Mouse (Mus musculus) left cerebral cortex, postnatal 36 days (tissue): ENCODE results near the gene Pwwp2a. TPM values are rescaled to one million over a fixed set of nuclear protein-coding genes. Genes with fewer than 3 reads are reported as not detected.

Experiments used
- DNase-seq, 2 experiments: peaks; one replicate each; pipeline ENCODE4 v3.0.0; 2021 to 2022; ENCODE audit warnings: low spot score in 2 of 2, mixed read lengths in 1 of 2
- intact Hi-C: fragments of 180-260 bp; cut with DNase I; formaldehyde crosslinking; loops from one replicate; pipeline ENCODE4 v1.15.1; 2025
- total RNA-seq, 2 experiments: library from RNA; stranded (reverse); gene quantifications; 2 replicates each; pipeline ENCODE4 v1.2.3; 2021

The Pwwp2a gene
- total RNA-seq, result 10 to 100 TPM; 56.5 to 62.4 TPM

GRCm38 (mm10) chr11:43681472-43682414, at the start of gene Pwwp2a:
Pwwp2a (plus strand) TSS chr11:43681998.
- DNase-seq, result peak; percentile 98 to 99
- intact Hi-C loops, result loop anchor here (5.0 to 10.0 kb wide), 2 partner anchors 49 to 157 kb away; partner anchors contain the start of gene Ccnjl

GRCm38 (mm10) chr11:43632566-43632965, 49.2 kb upstream of the Pwwp2a start:
- intact Hi-C loops, result loop anchor here (5.0 kb wide), 1 partner anchor 50 kb away; the partner anchor contains the start of gene Pwwp2a
- DNase-seq, result peak; percentile 19 to 32

DNA sequence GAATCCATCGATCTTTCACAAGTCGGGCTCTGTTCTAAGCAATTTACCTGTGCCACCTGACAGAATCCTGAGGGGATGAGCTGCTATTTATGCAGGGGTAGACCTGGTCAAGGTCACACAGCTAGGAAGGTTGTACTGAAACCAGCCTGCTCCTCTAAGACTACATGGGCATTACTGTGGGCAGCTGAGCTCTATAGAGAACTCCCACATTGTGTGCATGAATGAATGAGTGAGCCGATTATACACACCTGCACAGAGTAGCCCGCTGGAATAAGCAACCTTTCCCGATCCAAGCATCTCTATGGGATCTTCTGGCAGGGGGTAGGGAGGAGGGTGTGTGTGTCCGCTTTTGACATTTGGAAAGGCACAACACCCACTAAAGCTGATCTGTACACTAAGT, 48.6 kb upstream of the Pwwp2a start:
- no peak for DNase-seq
- intact Hi-C loops, result loop anchor here (5.0 kb wide), 1 partner anchor 49 kb away; the partner anchor contains the start of gene Pwwp2a

DNA sequence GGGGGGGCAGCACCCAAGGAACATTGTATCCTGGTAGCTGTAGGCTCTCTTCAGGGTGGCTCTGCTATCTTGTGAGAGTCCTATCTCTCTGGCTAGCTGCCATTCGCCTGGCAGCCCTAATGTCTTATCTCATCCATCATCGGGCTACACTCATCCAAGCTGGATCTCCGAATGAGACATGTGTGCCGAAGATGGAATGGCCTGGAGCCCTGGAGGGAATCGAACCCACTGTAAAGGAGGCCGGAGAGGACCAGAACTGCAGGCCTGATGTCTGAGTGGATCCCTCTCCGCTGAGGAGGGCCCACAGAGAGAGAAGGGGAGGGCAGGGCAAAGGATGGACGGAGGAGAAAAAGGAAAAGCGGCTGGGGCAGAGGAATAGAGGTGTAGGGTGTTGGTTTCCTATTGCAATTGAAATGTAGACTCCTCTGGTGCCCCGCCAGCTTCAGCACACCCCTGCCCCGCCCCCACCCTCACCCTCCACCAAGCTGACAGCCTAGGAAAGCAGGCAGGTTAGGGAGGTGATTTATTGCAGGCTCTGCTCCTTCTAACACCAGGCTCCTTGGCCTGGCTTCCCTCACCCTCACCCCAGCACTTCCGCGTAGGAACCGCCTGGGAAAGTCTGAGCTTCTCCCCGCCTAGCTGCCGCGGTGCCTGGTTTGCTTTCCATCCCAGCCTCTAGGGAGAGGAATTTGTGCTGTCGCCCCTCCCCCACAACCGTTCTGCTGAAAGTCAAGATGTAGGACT, 48.0 kb upstream of the Pwwp2a start:
- DNase-seq, result peak; percentile 46 to 47
- intact Hi-C loops, result loop anchor here (5.0 kb wide), 1 partner anchor 48 kb away; the partner anchor contains the start of gene Pwwp2a

DNA sequence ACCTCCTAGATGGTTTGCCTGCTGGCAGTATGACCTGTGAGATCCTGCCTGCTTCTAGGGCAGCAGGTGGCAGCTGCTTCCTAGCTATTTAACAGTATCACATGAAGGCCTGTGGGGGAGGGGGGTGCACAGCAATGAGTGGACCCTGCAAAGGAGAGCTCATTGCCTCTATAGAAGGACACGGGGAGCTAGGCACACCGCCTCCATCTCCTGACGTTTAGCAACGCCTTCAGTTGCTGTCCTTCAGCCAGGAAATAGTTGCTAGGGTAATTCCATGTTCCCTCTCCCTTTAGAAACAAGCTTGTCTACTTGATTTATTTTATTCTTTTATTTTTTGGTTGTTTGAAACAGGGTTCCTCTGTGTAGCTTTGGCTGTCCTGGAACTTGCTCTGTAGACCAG, 45.0 kb upstream of the Pwwp2a start:
- DNase-seq, result peak; percentile 17 to 26

DNA sequence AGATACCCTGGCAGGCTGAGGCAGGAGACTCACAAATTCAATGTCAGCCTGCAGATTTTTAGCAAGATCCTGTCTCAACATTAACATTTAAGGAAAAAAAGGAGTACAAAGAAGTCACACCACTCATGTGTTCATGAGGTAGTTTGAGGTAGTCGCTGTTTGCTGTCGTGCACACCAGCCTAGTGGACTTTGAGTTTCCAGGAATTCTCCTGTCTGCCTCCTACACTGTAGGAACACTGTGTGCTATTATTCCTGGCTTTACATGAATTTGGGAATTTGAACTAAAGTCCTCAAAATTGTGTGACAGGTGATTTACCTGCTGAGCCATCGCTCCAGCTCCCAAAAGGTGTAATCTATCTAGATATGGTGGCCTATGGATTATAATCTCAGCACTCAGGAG, 43.3 kb upstream of the Pwwp2a start:
- DNase-seq, result no peak
- intact Hi-C loops, result no loop called here

More for the DNA sequence above, 45.0 kb upstream of the Pwwp2a start:
- intact Hi-C loops, result no loop called here

DNA sequence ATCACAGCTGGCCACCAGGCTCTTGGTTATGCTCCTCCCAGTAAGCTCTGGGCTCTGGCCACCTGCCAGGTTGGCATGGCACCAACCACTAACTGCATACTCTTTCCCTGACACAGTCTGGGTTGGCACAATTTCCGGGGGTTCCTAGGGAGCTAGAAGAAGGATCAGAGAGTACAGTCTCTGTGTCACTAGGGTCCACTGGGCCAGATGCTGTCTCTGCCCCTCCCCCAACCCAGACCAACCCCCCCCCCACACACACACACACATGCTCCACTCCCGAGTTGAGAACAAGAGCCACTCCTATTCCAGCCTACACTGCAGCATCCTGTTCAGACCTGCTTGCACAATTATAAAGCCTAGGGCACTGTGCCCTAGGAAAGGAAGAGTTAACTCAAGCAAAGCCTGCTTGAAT, 38.6 kb upstream of the Pwwp2a start:
- intact Hi-C loops, result no loop called here
- DNase-seq, result peak; percentile 47 to 59

GRCm38 (mm10) chr11:43645286-43645685, 36.5 kb upstream of the Pwwp2a start:
- no peak for DNase-seq
- intact Hi-C loops, result no loop called here

- intact Hi-C loops, result no loop called here
- no peak for DNase-seq
Observed at GRCm38 (mm10) chr11:43653051-43653475, 28.7 kb upstream of the Pwwp2a start.

GRCm38 (mm10) chr11:43656464-43656863, 25.3 kb upstream of the Pwwp2a start:
- DNase-seq, result no peak
- intact Hi-C loops, result no loop called here

- intact Hi-C loops, result no loop called here
Observed at GRCm38 (mm10) chr11:43658010-43658409, 23.8 kb upstream of the Pwwp2a start.

GRCm38 (mm10) chr11:43667038-43667745, 14.6 kb upstream of the Pwwp2a start:
- DNase-seq, result no peak
- intact Hi-C loops, result no loop called here

More at GRCm38 (mm10) chr11:43658010-43658409, 23.8 kb upstream of the Pwwp2a start:
- DNase-seq, result no peak

- intact Hi-C loops, result loop anchor here (5.0 to 10.0 kb wide), 2 partner anchors 50 to 158 kb away; partner anchors contain the start of gene Ccnjl
- DNase-seq, result peak; percentile 56 to 77
Observed at GRCm38 (mm10) chr11:43682415-43683217, 818 bp downstream of the Pwwp2a start.

DNA sequence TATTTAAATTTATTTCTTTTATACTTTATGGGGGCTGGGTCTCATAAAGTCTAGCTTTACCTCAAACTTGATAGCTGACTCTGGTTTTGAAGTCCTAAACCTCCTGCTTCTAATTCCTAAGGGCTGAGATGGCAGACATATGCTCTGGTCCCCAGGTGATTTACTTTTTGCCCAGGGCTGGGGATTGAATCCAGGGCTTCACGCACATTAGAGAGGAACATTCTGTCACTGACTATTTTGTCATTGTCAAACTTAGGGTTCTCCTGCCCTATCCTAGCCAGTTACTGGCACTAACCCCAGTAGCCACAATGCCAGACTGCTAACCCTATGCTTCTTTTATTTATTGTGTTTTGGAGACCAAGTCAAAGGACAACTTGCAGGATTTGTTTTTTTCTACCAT, 7.1 kb downstream of the Pwwp2a start:
- no peak for DNase-seq
- intact Hi-C loops, result loop anchor here (10.0 kb wide), 1 partner anchor 164 kb away; the partner anchor contains the start of gene Ccnjl

DNA sequence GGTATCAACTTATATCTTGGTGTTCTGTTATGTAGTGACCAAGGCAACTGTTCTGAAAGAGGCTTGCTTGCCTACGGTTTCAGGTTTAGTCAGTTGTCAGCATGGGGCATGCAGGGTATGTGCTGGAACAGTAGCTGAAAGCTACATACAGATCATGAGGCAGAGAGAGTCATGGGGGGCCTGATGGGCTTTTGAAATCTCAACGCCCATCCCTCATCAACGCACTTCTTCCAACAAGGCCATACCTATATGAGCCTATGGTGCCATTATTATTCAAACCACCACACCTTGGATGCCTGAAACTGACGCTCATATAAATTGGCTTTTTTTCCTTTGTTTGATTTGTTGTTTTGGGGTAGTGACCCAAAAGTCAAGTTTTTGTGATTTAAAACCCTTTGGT, 14.8 kb downstream of the Pwwp2a start:
- intact Hi-C loops, result no loop called here
- no peak for DNase-seq

GRCm38 (mm10) chr11:43698621-43699020, 16.8 kb downstream of the Pwwp2a start:
- no peak for DNase-seq
- intact Hi-C loops, result no loop called here

DNA sequence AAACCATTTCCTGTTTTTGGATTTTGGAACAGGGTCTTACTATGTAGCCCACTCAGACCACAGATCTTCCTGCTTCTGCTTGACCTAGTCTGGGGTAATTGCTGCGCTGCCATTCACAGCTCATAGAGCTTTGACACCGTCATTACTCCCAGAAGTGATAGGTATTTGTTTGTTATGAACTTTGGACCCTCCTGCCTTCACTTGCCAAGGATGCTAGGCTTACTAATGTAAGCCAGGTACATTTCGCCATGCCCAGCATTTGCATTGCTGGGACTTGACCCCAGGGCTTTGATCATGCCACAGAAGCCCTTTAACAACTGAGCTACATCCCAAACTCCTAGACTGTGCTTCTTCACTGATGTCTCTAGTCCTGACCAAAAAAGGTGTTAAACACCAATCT, 18.5 kb downstream of the Pwwp2a start:
- DNase-seq, result no peak
- intact Hi-C loops, result no loop called here

- no peak for DNase-seq
- intact Hi-C loops, result no loop called here
Observed at GRCm38 (mm10) chr11:43703552-43703951, 21.8 kb downstream of the Pwwp2a start.

GRCm38 (mm10) chr11:43705751-43706150, 24.0 kb downstream of the Pwwp2a start:
- DNase-seq, result no peak
- intact Hi-C loops, result no loop called here
